Mouse (Mus musculus) natural killer cell, adult 2 months (primary cell): Measurements from ENCODE around the gene Rab5if.
"Not testable (repeated sequence)": the region's sequence is repeated elsewhere in the genome, so short reads cannot be mapped to it uniquely, and the experiment has no call there.

ENCODE experiments used
- DNase-seq, 2 experiments: peaks; one replicate each; pipeline ENCODE4 v3.0.0; 2022; ENCODE audit warnings: low spot score in 2 of 2

Gene Rab5if

GRCm38 (mm10) chr2:156887017-156887416 lies 24.1 kb downstream of the Rab5if start, which contains the start of gene Sla2:
Sla2 (minus strand) TSS chr2:156887192.
- peak; percentile 59 to 60 for DNase-seq

- no peak for DNase-seq
These were observed 25.6 kb downstream of the Rab5if start for GRCm38 (mm10) chr2:156888490-156888889.

GRCm38 (mm10) chr2:156892240-156892639 lies 29.3 kb downstream of the Rab5if start:
- no peak for DNase-seq

- DNase-seq, result no peak
These were observed 29.9 kb downstream of the Rab5if start for GRCm38 (mm10) chr2:156892821-156893220.

- DNase-seq, result no peak
These were observed 31.8 kb downstream of the Rab5if start for GRCm38 (mm10) chr2:156894496-156895265.

GRCm38 (mm10) chr2:156896384-156896914 lies 33.5 kb downstream of the Rab5if start:
- no peak for DNase-seq

GRCm38 (mm10) chr2:156897034-156897433 lies 34.1 kb downstream of the Rab5if start:
- DNase-seq, result no peak

- no peak for DNase-seq
These were observed 35.4 kb downstream of the Rab5if start for GRCm38 (mm10) chr2:156898374-156898773.

GRCm38 (mm10) chr2:156899184-156899583 lies 36.3 kb downstream of the Rab5if start:
- no peak for DNase-seq

GRCm38 (mm10) chr2:156901344-156901743 lies 38.4 kb downstream of the Rab5if start:
- no peak for DNase-seq

- DNase-seq, result no peak
These were observed 39.0 kb downstream of the Rab5if start for GRCm38 (mm10) chr2:156901883-156902282.

GRCm38 (mm10) chr2:156902411-156902810 lies 39.5 kb downstream of the Rab5if start:
- not testable (repeated sequence) for DNase-seq

- no peak for DNase-seq
These were observed 40.4 kb downstream of the Rab5if start for GRCm38 (mm10) chr2:156903367-156903766.

- no peak for DNase-seq
These were observed 42.2 kb downstream of the Rab5if start for GRCm38 (mm10) chr2:156904976-156905717.

- not testable (repeated sequence) for DNase-seq
These were observed 43.0 kb downstream of the Rab5if start for GRCm38 (mm10) chr2:156905931-156906330.

GRCm38 (mm10) chr2:156913191-156913590 lies 50.3 kb downstream of the Rab5if start:
- DNase-seq, result no peak

- DNase-seq, result no peak
These were observed 52.6 kb downstream of the Rab5if start for GRCm38 (mm10) chr2:156915559-156915958.

GRCm38 (mm10) chr2:156916419-156917125 lies 53.6 kb downstream of the Rab5if start:
- no peak for DNase-seq

GRCm38 (mm10) chr2:156918562-156918961 lies 55.6 kb downstream of the Rab5if start:
- peak; percentile 28 to 42 for DNase-seq

- not testable (repeated sequence) for DNase-seq
These were observed 56.3 kb downstream of the Rab5if start for GRCm38 (mm10) chr2:156919191-156919590.

GRCm38 (mm10) chr2:156919796-156920195 lies 56.9 kb downstream of the Rab5if start:
- no peak for DNase-seq

- no peak for DNase-seq
These were observed 60.1 kb downstream of the Rab5if start for GRCm38 (mm10) chr2:156923057-156923456.
